Mouse (Mus musculus) spleen, postnatal 10 days (tissue): ENCODE measurements around the gene Acad10.
"Not testable (repeated sequence)": the region's sequence is repeated elsewhere in the genome, so short reads cannot be mapped to it uniquely, and the experiment has no call there.

Source experiments
- DNase-seq, 2 experiments: peaks; one replicate each; pipeline ENCODE4 v3.0.0; 2021 to 2022; ENCODE audit warnings: low spot score in 2 of 2

Acad10 gene

DNA sequence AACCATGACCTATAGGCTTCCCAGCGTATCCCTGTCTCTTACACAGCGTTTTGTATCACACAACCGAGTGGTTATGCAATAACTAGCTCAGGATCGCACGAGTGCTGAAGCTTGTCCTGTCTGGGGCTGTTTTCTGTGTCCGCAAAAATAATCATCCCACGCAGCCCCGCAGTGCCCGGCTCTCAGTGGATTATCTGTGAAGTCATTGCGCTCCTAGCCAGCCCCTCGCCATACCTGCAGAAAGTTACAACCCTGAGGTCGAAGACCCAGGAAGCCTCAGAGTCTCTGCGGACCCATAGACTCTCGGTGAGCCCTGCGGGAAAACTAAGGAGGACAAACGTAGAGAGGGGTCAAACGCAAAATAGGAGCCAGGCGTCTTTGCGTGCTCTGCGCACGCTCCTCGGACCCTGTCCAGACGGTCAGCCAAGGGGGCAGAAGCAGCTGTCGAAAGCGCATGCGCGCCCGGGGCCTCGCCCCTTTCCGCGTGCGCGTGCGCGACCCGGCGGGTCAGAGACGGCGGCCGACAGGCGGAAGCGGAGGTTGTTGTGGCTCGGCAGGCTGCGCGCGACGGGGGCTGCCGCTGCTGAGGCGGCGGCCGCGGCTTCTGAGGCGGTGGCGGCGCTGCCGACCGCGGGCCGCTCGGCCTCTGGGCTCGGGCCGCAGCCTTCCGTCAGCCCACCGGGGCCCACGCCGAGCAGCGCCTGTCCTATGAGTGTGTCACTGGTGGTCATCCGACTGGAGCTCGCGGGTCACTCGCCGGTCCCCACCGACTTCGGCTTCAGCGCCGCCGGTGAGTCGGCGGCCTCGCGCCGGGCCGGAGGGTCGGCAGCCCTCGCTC, at the start of gene Acad10, which contains the start of gene Brap:
Gene Acad10 (minus strand): TSS at position 456 of the 838 bp plus-strand sequence.
Gene Brap (plus strand): TSS at position 505 of the 838 bp plus-strand sequence.
- peak; percentile 92 to 95 for DNase-seq

DNA sequence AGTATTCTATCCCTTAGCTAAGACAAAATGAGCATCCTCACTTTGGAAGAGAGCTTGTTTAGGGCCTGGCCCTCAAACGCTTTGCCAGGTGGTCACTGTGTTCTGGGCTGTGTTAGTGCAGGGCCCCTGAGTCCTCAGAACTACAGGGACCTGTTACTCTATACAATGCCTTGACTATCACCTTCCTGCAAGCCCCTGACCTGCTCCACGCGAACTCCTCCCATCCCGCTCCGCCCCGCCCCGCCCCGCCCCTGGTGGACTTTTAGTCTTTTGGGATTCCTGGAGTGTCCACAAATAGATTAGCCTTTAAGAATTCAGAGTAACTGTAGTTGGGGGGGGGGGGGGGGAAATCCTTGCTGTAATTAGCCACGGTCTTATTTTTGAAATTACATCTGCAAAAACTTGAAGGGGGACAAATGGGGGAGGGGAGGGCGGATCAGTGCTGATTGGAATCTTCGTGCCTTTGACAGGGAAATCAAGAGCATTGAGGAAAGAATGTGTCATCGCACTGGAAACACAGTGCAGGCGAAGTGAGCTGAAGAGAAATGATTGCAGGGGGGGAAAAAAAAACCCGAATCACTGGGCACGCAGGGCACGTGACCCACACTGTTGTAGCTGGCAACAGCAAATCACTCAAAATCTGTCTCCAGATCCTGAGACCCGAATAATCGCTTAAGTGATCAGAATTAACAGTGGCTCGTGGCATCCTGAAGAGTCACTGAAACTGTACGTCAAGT, 44.4 kb upstream of the Acad10 start:
- no peak for DNase-seq

DNA sequence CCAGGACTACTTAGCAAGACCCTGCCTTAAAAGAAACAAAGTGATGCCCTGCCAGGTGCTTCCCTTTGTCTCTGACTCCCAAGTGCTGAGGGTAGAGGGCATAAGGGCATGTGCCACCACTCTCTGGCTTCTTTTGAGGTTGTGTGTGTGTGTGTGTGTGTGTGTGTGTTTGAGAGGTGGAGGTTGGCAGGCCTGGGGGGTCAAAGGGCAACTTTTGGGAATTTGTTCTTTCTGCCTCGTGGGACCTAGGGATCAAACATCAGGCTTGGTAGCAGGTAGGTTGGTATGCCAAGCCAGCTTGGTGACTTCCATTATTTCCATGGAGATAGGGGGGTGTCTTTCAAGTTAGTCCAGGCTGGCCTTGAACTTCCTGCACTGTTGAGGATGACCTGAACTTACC, 43.0 kb upstream of the Acad10 start:
- DNase-seq, result no peak

DNA sequence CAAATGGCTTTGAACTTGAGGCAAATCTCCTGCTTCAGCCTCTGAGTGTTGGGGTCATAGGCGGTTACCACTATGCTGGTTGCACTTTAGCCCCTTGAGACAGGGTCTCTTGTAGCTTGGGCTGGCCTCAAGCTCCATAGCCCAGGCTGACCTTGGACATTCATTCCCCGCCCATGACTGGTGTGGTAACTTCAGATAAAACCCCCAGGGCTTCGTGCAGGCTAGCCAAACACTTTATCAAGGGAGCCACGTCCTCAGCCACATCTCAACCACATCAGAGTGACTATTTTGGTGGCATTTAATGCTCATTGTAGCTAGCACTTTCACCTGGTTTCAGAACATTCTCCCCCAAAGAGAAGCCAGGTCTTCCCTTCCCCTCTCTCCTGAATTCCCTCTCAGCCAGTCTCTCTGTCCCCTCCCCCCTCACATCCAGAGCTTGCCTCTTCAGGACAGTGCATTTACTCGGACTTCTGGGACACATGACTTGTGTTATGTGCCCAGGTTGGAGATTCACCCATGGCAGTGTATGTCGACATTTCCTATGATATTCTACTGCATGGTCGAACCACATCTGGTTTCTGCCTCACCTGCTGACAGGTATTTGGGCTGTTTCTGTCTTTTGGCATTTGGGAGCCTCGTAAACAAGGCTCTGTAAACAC, 40.9 kb upstream of the Acad10 start:
- DNase-seq, result peak; percentile 59 to 74

DNA sequence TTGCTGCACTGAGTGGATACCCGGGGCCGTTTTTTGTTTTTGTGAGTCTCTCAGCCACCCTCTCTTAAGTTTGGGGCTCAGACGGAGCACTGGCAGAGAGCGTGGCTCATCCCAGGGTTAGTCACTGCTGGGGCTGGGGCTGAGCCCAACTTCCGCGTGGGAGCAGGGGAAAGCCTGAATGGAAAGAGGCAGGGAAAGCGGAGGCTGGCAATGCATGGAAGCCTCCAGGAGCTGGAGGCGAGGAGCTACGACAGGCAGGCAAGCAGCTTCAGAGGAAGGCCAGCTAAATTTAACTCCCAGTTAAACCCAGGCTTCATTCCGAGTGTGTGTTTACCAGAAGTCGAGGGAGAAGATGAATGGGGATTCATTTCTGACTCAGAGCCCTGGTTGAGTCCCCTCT, 40.2 kb upstream of the Acad10 start:
- DNase-seq, result peak in 1 of 2 experiments; percentile 45

DNA sequence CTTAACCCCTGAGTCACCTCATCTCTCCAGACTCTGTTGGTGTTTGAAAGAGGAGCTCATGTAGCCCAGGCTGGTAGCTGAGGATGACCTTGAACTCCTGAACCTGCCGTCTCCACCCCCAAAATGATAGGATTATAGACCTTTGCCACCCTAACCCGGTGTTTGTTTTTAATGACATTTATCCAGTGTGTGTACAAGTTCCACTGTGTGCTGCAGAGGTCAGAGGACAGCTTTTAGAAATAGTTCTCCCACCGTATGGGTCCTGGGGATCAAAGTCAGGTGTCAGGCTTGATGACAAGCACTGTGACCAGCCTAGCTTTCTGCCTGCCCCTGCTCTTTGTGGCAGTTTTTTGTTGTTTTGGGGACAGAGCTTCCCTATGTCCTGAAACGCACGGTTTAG, 39.6 kb upstream of the Acad10 start:
- DNase-seq, result peak in 1 of 2 experiments; percentile 27

DNA sequence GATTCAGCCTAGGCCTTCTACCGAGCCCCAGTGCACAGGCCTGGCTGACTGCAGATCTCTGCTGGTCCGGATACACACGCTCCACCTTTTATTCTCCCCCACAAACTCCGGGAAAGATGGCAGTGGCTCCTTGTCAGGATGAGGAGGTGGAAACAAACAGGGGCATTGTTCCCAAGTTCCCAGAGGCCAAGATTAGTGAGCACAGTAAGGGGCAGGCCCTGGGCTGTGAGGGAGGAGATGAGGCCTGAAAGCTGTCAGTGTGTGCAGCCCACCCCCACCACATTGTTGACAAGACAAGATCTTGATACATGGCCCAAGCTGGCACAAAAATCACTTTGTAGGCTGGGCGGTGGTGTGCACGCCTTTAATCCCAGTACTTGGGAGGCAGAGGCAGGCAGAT, 36.4 kb upstream of the Acad10 start:
- no peak for DNase-seq

DNA sequence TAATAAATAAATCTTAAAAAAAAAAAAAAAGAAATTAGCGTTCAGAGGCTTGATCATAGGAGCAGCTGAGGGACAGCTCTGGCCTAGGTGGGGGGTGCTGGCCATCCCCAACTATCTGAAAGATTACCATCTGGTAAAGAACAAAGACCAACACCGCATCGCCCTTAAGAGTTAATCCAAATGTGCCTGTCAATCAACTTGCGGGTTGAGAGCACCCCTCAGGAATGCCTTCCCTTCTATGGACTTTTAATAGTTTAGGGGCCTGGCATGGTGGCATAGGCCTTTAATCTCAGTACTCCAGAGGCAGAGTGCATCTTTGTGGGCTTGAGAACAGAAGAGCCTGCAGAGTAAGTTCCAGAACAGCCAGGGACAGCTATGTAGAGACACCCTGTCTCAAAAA, 32.6 kb upstream of the Acad10 start:
- DNase-seq, result no peak

DNA sequence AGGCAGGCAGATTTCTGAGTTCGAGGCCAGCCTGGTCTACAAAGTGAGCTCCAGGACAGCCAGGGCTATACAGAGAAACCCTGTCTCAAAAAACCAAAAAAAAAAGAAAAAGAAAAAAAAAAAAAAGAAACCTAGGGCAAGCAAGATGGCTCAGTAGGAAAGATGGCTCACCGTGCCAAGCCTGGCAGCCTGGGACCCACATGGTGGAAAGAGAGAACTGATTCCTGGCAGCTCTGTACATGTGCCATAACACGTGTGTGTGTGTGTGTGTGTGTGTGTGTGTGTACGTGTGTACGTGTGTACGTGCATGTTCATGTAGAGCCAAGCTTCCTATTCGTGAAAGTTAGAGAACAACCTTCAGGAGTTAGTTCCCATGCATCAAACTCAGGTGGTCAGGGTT, 31.1 kb upstream of the Acad10 start:
- not testable (repeated sequence) for DNase-seq

DNA sequence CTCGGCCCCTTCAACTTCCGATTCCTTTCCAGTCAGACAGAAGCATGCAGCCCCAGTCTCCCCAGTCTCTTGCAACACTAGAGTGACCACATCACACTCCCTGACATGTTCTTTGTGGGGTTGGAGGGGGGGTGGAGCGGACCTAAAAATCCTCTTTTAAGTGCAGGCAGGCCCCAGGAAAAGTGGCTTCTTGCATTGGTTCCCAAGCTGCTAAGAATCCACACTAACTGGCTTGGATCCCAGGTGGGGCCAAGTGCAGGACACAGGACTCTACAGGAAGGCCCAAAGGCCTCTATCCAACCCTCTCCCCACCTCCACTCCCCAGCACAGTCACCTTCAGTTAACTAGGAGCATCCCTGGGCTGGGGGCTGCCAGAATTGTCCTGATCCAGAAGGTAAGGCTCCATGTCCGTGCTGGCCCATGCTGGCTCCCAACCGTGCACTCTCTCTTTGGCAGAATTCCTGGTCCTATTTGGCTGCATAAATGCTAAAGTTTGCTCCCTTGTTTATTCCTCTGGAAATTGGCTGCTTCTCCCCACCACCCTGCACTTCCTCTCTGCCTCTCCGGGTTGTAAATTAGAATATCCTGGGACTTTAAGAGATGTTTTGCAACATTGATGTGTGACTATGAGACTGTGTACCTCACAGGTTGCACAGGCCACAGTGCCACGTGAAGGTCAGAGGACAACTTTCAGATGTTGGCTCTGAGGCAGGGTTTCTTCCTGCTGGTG, 30.3 kb upstream of the Acad10 start:
- no peak for DNase-seq

DNA sequence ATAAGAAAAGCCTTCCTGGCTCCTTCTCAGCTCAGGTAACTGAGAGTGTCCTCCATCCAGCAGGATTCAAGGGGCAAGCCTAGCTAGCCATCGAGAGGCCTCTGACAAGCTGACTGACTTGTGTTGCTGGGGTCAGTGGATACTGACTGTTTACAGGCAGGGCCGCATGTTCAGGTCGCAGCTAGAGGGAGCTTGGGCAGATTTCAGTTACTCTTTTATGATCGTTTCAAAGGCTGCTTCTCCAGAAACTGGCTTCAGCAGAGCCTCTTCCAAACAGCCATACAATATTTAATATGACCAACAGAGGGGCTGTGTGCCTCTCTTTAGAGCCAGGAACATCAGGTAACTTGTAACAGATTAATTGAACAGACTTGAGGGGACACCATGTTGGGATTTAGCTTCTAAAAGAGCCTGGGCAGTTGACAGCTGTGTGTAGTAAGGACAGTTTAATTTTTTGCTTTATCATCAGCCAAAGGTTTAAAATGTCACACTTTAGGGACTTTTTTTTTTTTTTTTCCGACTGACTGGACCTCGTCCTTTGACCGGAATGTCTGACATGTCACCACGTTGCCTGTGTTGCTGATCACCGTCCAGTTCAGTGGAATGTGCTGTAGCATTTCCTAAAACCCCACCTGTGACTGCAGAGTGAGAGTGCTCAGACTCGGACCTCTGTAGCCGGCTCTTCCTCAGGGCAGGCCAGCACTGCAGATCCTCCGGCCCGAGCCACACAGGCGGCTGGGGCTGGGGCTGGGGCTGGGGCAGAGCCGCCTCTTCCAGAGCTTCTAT, 26.0 kb upstream of the Acad10 start:
- no peak for DNase-seq

DNA sequence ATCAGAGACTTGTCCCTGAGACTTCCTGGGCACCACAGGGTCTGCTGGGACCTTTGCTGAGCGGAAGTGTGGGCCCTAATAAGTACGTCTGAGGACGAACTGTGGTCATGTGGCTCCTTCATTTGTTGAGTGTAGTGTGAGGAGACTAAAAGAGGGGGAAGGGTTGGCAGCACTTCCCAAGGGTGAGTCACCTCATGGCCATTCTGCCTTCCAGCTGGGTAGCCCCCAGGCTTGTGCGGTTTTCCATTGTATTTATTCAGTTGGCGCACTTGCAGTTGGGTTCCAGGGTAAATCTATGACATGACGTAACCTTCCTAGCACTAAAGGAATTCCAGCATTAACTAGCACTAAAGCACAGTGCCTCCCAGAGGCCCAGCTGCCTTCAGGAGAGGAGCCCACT, 25.2 kb upstream of the Acad10 start:
- no peak for DNase-seq

DNA sequence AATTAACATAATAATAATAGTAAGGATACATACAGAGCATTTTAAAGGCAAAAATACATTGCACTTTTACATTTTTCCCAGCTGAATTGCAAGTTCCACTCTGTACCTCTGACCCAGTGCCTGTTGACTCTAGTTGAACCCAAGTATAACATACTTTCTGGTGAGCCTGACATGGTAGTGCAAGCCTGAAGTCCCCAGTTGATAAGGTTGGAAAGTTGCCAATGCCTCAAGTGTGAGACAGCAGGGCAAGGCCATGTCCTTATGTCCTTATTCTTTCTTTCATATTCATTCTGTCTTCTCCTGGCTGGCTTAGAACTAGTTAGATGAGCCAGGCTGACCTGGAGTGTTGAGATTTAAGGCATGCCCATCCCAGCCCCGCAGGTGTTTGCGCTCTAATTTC, 21.9 kb upstream of the Acad10 start:
- no peak for DNase-seq

DNA sequence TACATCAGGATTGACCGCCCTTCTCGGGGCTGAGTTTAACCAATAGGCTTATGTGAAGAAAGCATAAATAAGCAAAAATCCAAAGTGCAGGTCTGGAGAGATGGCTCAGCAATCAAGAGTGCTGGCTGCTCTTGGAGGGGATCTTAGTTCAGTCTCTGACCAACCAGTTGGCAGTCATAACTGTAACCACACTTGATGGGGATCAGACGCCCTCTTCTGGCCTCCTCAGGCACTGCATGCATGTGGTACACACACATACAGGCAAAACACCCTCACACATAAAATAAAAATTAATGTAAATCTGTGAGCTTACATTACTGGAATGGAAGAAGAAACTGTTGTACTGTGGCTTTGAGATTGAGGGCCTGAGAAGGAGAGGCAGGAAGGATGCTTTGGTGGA, 10.1 kb upstream of the Acad10 start:
- peak; percentile 31 to 76 for DNase-seq

DNA sequence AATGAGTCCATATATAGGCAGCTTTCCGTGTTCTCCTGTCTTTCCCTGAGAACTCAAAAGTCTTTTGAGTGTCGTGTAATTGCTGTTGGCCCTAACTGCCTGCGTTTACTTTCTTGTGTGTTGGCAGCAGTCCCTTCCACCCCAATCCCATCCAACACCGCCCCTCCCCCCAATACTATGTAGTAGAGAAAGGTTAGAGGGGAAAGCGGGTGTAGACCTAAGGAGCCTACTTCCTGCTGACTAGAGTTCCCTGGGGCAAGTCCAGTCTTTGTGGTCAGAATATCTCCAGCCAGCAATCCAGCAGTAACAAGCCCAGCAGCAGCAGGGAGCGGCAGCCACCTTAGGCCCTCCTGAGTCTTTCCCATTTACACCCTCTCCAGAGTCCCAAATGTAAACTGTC, 8.1 kb upstream of the Acad10 start:
- no peak for DNase-seq

DNA sequence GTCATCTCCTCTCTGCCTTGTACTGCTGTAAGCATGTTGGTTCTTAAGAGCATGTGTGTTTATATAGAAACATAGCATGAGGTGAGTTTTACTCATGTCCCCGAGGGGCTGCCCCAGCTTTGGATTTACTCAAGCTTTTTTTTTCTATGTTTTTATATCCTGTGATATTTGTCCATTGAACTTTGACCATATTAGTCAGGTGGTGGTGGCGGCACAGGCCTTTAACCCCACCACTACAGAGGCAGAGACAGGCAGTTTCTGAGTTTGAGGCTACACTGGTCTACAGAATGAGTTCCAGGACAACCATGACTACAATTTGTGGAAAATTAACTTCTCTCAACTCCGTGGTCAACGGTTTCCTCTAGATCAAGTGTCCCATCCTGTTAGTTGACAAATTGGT, 6.8 kb upstream of the Acad10 start:
- DNase-seq, result no peak

DNA sequence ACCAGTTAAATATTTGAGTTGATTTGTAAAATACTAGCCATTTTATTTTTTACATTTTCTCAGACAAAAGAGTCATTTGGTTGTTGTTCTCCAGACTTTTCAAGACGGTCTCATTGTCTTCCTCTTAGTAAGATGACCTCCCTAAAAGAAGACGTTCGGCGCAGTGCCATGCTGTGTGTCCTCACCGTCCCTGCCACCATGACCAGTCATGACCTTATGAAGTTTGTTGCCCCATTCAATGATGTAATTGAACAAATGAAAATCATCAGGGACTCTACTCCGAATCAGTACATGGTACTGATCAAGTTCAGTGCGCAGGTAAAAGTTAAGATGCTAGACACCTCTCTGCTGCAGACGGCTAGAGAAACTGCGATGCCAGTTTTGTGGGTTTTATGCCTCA, 4.7 kb upstream of the Acad10 start:
- no peak for DNase-seq

DNA sequence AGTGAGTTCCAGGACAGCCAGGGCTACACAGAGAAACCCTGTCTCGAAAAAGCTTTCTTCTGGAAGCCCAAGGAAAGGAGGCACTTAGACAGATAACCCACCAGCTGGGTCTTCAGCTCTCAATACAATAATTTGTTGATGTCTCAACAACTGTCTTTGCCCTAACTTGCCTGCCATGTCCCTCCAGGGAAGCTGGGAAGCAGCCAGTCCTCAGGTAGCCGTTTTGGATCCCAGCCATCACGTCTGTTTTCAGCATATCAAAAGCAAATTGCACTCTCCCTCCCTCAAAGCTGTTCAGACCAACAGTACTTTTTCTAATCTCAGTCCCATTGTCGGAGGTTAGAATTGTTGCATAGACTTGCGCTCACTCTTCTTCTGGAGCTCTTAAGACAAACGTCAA, 3.8 kb upstream of the Acad10 start:
- no peak for DNase-seq

DNA sequence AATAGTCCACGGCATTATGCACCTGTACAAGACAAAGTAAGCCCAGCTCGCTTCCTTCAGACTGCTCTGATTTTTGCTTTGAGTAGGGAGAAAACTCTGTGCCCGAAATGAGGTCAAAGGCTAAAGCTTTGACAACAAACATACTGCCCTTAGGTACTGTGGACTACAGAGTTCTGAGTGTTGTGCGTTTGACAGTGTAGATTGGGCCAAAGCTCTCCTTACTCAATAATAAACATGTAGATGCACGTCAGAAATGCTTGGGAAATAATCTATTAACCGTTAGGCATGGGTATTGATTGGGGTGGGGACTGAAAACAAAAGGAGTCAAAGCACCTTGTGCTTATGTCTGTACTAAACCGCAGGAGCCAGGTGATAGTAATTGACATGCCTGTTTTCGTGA, 3.1 kb upstream of the Acad10 start:
- no peak for DNase-seq

DNA sequence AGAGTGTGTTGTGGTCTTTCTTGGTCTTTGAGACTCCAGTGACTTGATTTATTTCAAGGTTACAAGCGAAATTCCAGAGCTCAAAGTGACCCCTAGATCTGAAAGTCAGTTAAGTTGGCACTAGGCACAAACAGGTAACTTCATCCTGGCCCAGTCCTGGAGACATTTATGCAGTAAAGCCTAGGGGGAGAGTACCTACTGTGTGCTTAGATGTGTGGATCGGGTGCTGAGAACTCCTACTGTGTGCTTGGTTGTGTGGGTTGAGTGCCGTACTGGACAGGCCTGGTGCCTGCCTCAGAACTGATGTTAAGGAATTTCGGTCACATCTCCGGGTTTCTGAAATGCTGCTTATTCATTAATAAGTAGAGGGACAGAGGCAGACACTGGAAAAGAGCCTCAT, 1.2 kb upstream of the Acad10 start:
- no peak for DNase-seq

DNA sequence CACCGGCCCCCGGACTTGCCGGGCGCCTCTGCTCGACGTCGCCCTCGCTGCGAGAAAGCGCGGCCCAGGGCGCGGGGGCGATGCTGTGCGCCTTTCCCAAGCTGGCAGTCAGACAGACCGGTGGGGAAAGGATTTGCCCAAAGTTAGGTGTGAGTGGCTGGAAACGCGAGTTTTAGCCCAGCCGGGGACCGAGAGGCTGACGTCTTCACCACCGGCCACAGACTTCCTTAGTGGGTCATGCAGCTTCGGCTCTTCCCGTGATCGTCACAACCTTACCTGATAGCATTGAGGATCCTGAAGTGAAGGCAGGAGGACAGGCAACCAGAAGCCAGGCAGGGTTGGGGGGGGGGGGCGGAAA, 562 bp upstream of the Acad10 start:
- peak in 1 of 2 experiments; percentile 54 for DNase-seq
